Mouse (Mus musculus) adrenal gland, postnatal 14 days (tissue): Measurements from ENCODE around the gene Agfg2. TPM values are rescaled to one million over a fixed set of nuclear protein-coding genes. Genes with fewer than 3 reads are reported as not detected.

ENCODE experiments used
- DNase-seq: peaks from one replicate; pipeline ENCODE4 v3.0.0; 2021; ENCODE audit warnings: mixed read lengths
- total RNA-seq: library from RNA; stranded (reverse); gene quantifications from 2 replicates; pipeline ENCODE4 v1.2.3, GENCODE M21; 2021

Agfg2 gene
- total RNA-seq, 1 experiment from 2014 or later: 22.9 TPM

DNA sequence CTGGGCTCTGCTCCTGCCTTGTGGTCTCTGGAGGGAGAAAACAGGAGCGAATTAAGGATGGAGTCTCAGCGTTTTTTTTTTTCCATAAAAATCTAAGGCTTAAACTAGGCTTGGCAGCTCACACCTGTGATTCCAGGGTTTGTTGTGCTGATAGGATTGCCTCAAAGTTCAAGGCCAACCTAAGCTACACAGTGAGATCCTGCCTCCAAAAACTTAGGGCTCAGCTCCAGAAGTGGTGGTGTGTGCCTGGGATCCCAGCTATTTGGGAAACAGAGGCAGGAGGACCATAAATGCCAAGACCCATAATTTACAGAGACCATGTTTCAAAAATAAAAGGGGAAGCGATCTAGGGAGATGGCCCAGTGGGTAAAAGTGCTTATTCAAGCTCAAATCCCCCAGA, 75.2 kb downstream of the Agfg2 start:
- DNase-seq: no peak

DNA sequence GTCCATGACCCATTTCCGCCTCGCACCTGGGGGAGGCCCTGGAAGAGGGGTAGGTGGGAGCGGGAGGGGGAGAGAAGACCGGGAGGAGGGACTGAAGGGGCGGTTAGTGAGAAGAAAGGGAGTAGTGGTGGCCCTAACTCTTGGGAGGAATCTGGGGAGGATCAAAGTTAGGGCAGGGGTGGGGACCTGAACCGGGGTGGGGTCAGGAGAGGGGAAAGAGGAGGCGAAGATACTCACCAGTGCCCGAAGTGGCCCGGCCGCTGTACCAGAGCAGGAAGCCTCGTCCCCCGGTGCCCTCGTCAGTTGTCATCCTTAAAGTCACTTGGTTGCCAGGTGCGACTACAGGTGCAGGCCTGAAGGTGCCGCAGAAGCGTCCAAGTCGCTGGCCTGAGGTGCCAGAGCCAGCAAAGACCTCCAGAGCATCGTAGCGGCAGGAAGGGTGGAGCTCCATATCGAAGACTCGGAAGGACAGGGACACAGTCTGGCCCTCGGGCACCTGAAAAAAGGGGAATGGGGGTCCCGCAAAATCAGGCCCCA, 75.8 kb downstream of the Agfg2 start:
- no peak for DNase-seq

DNA sequence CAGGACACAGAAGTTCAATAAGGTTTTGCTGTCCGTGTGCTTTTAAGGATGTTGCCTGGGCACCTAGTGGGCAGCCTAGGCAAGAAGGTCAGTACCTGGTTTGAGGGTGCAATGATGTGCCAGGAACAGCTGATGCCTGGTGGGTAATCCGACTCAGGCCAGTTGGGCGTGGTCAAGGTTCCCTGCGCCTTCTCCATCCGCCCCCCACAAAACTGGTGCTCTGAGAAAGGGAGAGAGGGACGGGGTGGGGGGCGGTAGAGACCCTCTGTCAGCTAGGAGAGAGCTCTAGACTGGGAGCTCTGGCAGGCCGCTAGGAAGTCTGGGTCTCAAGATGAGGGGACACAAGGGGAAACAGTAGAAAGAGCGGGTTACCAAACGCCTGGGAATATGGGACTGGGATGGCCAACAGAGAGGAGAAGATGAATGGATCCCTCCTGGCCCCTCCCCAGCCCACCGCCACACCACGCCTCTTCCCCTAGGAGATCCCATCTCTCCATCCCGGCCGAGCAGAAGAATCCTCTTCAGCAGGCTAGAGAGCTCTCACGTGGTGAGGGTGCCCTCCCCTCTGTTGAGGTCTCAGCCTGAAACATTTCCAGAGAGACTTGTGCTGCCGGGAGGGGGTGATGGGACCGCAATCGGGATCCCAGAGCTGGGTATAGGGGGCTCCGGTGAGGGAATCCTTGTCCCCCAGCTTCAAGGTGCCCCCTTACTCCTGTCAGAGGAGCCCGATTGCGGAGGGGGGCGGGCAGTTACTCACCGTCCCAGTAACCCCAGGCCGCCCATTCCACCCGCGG, 76.5 kb downstream of the Agfg2 start:
- no peak for DNase-seq

DNA sequence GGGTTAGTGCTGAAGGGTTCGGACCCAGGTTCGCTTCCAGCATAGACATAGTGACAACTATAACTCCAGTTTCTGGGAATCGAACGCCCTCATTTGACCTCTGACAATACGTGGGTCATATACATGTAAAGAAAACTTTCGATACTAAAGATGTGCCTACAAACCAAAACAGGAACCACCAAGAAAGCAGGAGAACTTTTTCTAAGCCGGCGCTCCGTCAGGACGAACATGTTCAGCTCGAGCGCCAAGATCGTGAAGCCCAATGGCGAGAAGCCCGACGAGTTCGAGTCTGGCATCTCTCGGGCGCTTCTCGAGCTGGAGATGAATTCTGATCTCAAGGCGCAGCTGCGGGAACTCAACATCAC, 83.2 kb downstream of the Agfg2 start:
- peak; percentile 49 for DNase-seq

DNA sequence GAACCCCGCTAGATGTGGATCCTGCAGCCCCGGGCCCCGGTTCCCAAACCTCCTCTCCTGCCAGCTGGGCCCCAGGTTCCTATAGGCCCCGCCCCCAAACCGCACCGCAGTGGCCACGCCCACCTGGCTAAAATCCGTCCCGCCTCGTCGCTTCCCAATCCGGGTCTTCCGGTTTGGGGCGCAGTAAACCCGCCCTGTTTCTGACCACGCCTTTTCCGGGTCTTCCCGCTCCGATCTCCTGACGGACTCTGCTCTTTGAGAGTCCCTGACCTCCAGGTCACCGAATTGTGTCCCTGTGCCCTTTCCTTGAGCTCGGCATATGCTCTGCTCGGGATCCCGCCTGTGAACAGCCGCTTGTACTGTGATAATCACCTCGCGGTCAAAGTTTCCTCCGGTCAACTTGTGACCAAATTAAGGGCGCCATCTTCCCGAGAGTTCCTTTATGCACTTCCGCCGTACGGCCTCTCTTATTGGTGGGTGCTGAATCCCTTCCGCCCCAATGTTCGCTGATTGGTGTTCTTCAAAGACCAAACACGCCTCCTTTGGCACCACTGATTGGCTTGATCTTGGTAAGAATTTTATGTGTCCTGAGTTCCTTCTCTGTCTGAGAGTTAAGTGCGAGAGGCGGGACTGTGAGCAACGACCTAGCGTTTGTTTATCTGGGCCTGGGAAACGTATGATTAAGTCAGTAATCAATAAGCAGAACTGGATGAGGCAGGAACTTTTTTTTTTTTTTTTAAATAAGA, 83.7 kb downstream of the Agfg2 start, which contains the start of gene Mospd3:
TSS of gene Mospd3 (minus strand) at position 440 of the 746 bp plus-strand sequence.
- DNase-seq: peak; percentile 98

Other genes with a start within 250 kb of the Agfg2 start
- not detected in 2 replicates for gene Zan, start 207.7 kb downstream of the Agfg2 start, total RNA-seq
- gene Pop7, start 182.2 kb downstream of the Agfg2 start, total RNA-seq: 22.3 and 26.2 TPM in 2 replicates
- gene Gigyf1, start 166.2 kb downstream of the Agfg2 start, total RNA-seq: 30.5 and 36.6 TPM in 2 replicates
- not detected in 2 replicates for gene Epo, start 151.5 kb downstream of the Agfg2 start, total RNA-seq
- gene Gnb2, start 151.2 kb downstream of the Agfg2 start, total RNA-seq: 574 and 611 TPM in 2 replicates
- 2.8 and 3.8 TPM in 2 replicates for gene Actl6b, start 131.2 kb downstream of the Agfg2 start, total RNA-seq
- gene Tfr2, start 114.9 kb downstream of the Agfg2 start, total RNA-seq: 1.4 and 26.4 TPM in 2 replicates
- gene Mospd3, start 83.7 kb downstream of the Agfg2 start, total RNA-seq: 42.5 and 44.9 TPM in 2 replicates
- 414 and 471 TPM in 2 replicates for gene Pcolce, start 70.9 kb downstream of the Agfg2 start, total RNA-seq
- gene Fbxo24, start 55.7 kb downstream of the Agfg2 start, total RNA-seq: 0.38 and 0.85 TPM in 2 replicates
- gene Lrch4, start 55.6 kb downstream of the Agfg2 start, total RNA-seq: 30.1 and 35.9 TPM in 2 replicates
- 7.2 and 11.6 TPM in 2 replicates for gene Gm20605, start 55.6 kb downstream of the Agfg2 start, total RNA-seq
- 7.4 and 12.8 TPM in 2 replicates for gene Sap25, start 43.4 kb downstream of the Agfg2 start, total RNA-seq
- 4.2 and 4.6 TPM in 2 replicates for gene Irs3, start 39.0 kb downstream of the Agfg2 start, total RNA-seq
- gene Nyap1, start 56.9 kb upstream of the Agfg2 start, total RNA-seq: 3.6 and 5.9 TPM in 2 replicates
- 74.9 and 87.3 TPM in 2 replicates for gene Tsc22d4, start 61.0 kb upstream of the Agfg2 start, total RNA-seq
- gene Ppp1r35, start 94.1 kb upstream of the Agfg2 start, total RNA-seq: 20.4 and 21.9 TPM in 2 replicates
- gene Mepce, start 102.9 kb upstream of the Agfg2 start, total RNA-seq: 41.5 and 46.7 TPM in 2 replicates
- gene Zcwpw1, start 103.1 kb upstream of the Agfg2 start, total RNA-seq: 5.6 and 5.7 TPM in 2 replicates
- gene Pilra, start 151.6 kb upstream of the Agfg2 start, total RNA-seq: 1.2 and 2.9 TPM in 2 replicates
- 0.67 and 1.6 TPM in 2 replicates for gene Pilrb1, start 173.4 kb upstream of the Agfg2 start, total RNA-seq
- gene Pilrb2, start 187.1 kb upstream of the Agfg2 start, total RNA-seq: 0.45 and 0.70 TPM in 2 replicates
- gene Cyp3a13, start 236.9 kb upstream of the Agfg2 start, total RNA-seq: 0.26 and 7.7 TPM in 2 replicates